Mouse (Mus musculus): ENCODE data around the gene Lpp. TPM values are rescaled to one million over a fixed set of nuclear protein-coding genes. Genes with fewer than 3 reads are reported as not detected.
A peak's percentile ranks its signal among the peaks of the same experiment; 100 is the strongest.

The Lpp gene
- polyA plus RNA-seq, 1 experiment = 9.3 TPM

GRCm38 (mm10) chr16:24807565-24807964, 414.3 kb downstream of the Lpp start:
- WGBS = 74% methylated on average over 4 of the region's 4 CpGs

GRCm38 (mm10) chr16:24809811-24810210, 416.5 kb downstream of the Lpp start:
- DNase-seq (ENCODE audit: low read depth, low spot score) = no peak
- 89% methylated on average over 6 of the region's 6 CpGs for WGBS

More at GRCm38 (mm10) chr16:24807565-24807964, 414.3 kb downstream of the Lpp start:
- DNase-seq (ENCODE audit: low read depth, low spot score) = no peak

GRCm38 (mm10) chr16:24816621-24817020, 423.3 kb downstream of the Lpp start:
- WGBS = 92% methylated on average over 3 of the region's 3 CpGs
- DNase-seq (ENCODE audit: low read depth, low spot score) = no peak

GRCm38 (mm10) chr16:24817381-24817780, 424.1 kb downstream of the Lpp start:
- DNase-seq (ENCODE audit: low read depth, low spot score) = no peak
- 91% methylated on average over 3 of the region's 3 CpGs for whole genome bisulfite sequencing

- 84% methylated on average over 4 of the region's 4 CpGs for WGBS
- DNase-seq (ENCODE audit: low read depth, low spot score) = no peak
Measured at GRCm38 (mm10) chr16:24819127-24819526, 425.8 kb downstream of the Lpp start.

GRCm38 (mm10) chr16:24822182-24822875, 429.0 kb downstream of the Lpp start:
- 89% methylated on average over 5 of the region's 5 CpGs for WGBS
- DNase-seq (ENCODE audit: low read depth, low spot score) = no peak

GRCm38 (mm10) chr16:24822918-24823317, 429.6 kb downstream of the Lpp start:
- no peak for DNase-seq (ENCODE audit: low read depth, low spot score)
- 95% methylated on average over 1 of the region's 1 CpGs for WGBS

GRCm38 (mm10) chr16:24826390-24826789, 433.1 kb downstream of the Lpp start:
- DNase-seq (ENCODE audit: low read depth, low spot score) = no peak
- 84% methylated on average over 4 of the region's 4 CpGs for WGBS

GRCm38 (mm10) chr16:24828207-24828803, 435.0 kb downstream of the Lpp start:
- DNase-seq (ENCODE audit: low read depth, low spot score) = no peak
- 61% methylated on average over 2 of the region's 2 CpGs for WGBS

GRCm38 (mm10) chr16:24829860-24830259, 436.6 kb downstream of the Lpp start:
- 81% methylated on average over 4 of the region's 4 CpGs for WGBS

GRCm38 (mm10) chr16:24830939-24831338, 437.6 kb downstream of the Lpp start:
- no peak for DNase-seq (ENCODE audit: low read depth, low spot score)
- 74% methylated on average over 7 of the region's 7 CpGs for WGBS

More at GRCm38 (mm10) chr16:24829860-24830259, 436.6 kb downstream of the Lpp start:
- DNase-seq (ENCODE audit: low read depth, low spot score) = no peak

- DNase-seq (ENCODE audit: low read depth, low spot score) = no peak
- WGBS = 60% methylated on average over 8 of the region's 8 CpGs
Measured at GRCm38 (mm10) chr16:24833221-24833620, 439.9 kb downstream of the Lpp start.

GRCm38 (mm10) chr16:24834536-24834935, 441.2 kb downstream of the Lpp start:
- DNase-seq (ENCODE audit: low read depth, low spot score) = no peak
- WGBS = 91% methylated on average over 9 of the region's 9 CpGs

- WGBS = 89% methylated on average over 5 of the region's 5 CpGs
- DNase-seq (ENCODE audit: low read depth, low spot score) = no peak
Measured at GRCm38 (mm10) chr16:24836550-24836949, 443.2 kb downstream of the Lpp start.

- 98% methylated on average over 1 of the region's 1 CpGs for WGBS
- no peak for DNase-seq (ENCODE audit: low read depth, low spot score)
Measured at GRCm38 (mm10) chr16:24839018-24839417, 445.7 kb downstream of the Lpp start.

GRCm38 (mm10) chr16:24840073-24840472, 446.8 kb downstream of the Lpp start:
- DNase-seq (ENCODE audit: low read depth, low spot score) = no peak
- 88% methylated on average over 5 of the region's 5 CpGs for WGBS

- 40% methylated on average over 1 of the region's 1 CpGs for WGBS
- no peak for DNase-seq (ENCODE audit: low read depth, low spot score)
Measured at GRCm38 (mm10) chr16:24846141-24846540, 452.8 kb downstream of the Lpp start.

- no peak for DNase-seq (ENCODE audit: low read depth, low spot score)
- WGBS = 82% methylated on average over 9 of the region's 9 CpGs
Measured at GRCm38 (mm10) chr16:24859509-24860140, 466.3 kb downstream of the Lpp start.

GRCm38 (mm10) chr16:24860445-24860844, 467.1 kb downstream of the Lpp start:
- 83% methylated on average over 7 of the region's 7 CpGs for WGBS
- no peak for DNase-seq (ENCODE audit: low read depth, low spot score)

- WGBS = 91% methylated on average over 5 of the region's 5 CpGs
- DNase-seq (ENCODE audit: low read depth, low spot score) = no peak
Measured at GRCm38 (mm10) chr16:24861374-24861773, 468.1 kb downstream of the Lpp start.

GRCm38 (mm10) chr16:24874235-24874634, 480.9 kb downstream of the Lpp start:
- WGBS = 29% methylated on average over 4 of the region's 4 CpGs

More at GRCm38 (mm10) chr16:24874235-24874634, 480.9 kb downstream of the Lpp start:
- peak; percentile 67 for DNase-seq (ENCODE audit: low read depth, low spot score)

Measured in large intestine, adult 2 months (tissue).